Mouse (Mus musculus) midbrain, embryonic 16.5 days (tissue): ENCODE data around the gene Ccr7. TPM values are rescaled to one million over a fixed set of nuclear protein-coding genes. Genes with fewer than 3 reads are reported as not detected.

Experiments
- ATAC-seq: fragments of 200-750 bp; cut with Nextera tagmentation; 2 replicates; pipeline ENCODE4 v1.8.0; 2017; ENCODE audit warnings: moderate TSS enrichment
- H3K27ac ChIP-seq: fragments of 300-500 bp; sonication (generic); 2 replicates; pipeline ENCODE4 v1.5.1; 2014; ENCODE audit warnings: mild to moderate bottlenecking, low read length, mixed read lengths
- H3K27me3 ChIP-seq: fragments of 300-500 bp; sonication (generic); 2 replicates; pipeline ENCODE4 v1.6.1; 2014; ENCODE audit warnings: low read depth, low read length, mixed read lengths; ENCODE audit not compliant: control insufficient read depth, insufficient read depth
- H3K36me3 ChIP-seq: fragments of 300-500 bp; sonication (generic); 2 replicates; pipeline ENCODE4 v1.6.1; 2014; ENCODE audit warnings: mild to moderate bottlenecking, low read length, moderate library complexity, mixed read lengths; ENCODE audit not compliant: control insufficient read depth, insufficient read depth
- H3K4me1 ChIP-seq: fragments of 300-500 bp; sonication (generic); 2 replicates; pipeline ENCODE4 v1.6.1; 2014; ENCODE audit warnings: mild to moderate bottlenecking, low read length, mixed read lengths; ENCODE audit not compliant: control insufficient read depth, insufficient read depth
- H3K4me2 ChIP-seq: fragments of 300-500 bp; sonication (generic); 2 replicates; pipeline ENCODE4 v1.6.1; 2014; ENCODE audit warnings: mild to moderate bottlenecking, low read length, mixed read lengths
- H3K4me3 ChIP-seq: fragments of 300-500 bp; sonication (generic); 2 replicates; pipeline ENCODE4 v1.5.1; 2014; ENCODE audit warnings: low read depth, mild to moderate bottlenecking, low read length, moderate library complexity, mixed read lengths
- H3K9ac ChIP-seq: fragments of 300-500 bp; sonication (generic); 2 replicates; pipeline ENCODE4 v1.6.1; 2014; ENCODE audit warnings: low read depth, low read length, mixed read lengths
- H3K9me3 ChIP-seq: fragments of 300-500 bp; sonication (generic); replicated peaks from 2 replicates; pipeline ENCODE4 v1.6.1; 2014; ENCODE audit warnings: mild to moderate bottlenecking, low read length, mixed read lengths; ENCODE audit not compliant: control insufficient read depth, poor library complexity, severe bottlenecking
- WGBS: fragments of 180-500 bp; shearing (Covaris S2); extraction: QIAGEN DNeasy Blood & Tissue Kit; methylation state at CpG from one replicate; pipeline ENCODE4 v1.1.7; 2014; 5-methylcytosine and 5-hydroxymethylcytosine counted together
- polyA plus RNA-seq: library from polyadenylated mRNA; unstranded; fragments of >200 nt; fragmentation: Nextera tagmentation; extraction: Ambion mirVana; gene quantifications from 2 replicates; pipeline ENCODE4 v1.2.1, GENCODE M21; 2015

The Ccr7 gene
- polyA plus RNA-seq, 1 experiment from 2014 or later, result 0.15 TPM

DNA sequence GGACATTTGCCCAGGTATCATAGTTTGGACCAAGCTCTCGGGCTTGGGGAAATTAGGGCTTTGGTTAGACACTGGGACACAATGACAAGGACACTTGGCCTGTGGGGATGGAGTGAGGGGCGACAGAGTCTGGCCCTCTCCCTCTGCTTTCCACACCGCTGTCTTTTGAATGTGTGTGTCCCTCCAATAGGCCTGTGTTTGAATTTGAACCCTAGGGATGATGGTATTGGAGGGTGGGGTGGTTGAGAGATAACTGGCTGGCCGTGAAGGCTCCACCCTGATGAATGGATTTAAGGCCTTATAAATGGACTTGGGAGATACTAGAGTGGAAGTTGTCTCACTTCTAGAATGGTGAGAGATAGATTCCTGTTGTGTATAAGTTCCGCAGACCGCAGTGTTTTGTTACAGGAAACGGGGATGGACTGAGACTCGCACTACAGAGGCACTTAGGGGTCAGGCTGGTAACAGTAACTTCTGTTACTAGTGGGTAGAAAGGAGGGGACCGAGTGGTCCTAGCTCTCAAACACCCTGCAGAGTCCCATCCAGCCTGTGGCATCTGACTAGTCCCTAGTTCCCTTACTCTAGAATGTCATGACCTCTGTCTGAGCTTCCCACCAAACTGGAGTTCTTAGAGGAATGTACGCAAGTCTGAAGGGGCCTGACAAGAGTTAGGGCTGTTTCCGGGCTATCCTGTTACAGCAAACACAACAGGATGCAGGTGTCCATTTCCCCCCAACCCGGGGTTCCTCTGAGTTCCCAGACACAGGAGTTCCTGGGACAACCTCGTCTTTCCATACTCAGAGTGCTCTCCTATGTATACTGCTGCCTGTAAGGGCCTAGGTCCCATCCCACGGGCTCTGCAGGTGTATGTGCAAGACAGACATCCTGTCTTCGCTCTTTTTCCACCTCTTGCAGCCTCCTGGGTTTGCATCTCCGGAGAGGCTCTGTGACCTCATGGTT is 11.5 kb downstream of the Ccr7 start:
- ATAC-seq, result no peak
- Histone ChIP-seq H3K27ac (no peak overlapping the region), H3K9ac (no peak overlapping the region), H3K4me1 (peaks cover 5% of the 10 kb centered on the region; the same call in 1 of the 2 replicates), H3K36me3 (no peaks in the 10 kb centered on the region), H3K4me2 (no peak overlapping the region), H3K4me3 (no peak overlapping the region), H3K9me3 (no peaks in the 10 kb centered on the region), H3K27me3 (no peaks in the 10 kb centered on the region)
- 86% methylated on average over 16 of the region's 16 CpGs for WGBS

DNA sequence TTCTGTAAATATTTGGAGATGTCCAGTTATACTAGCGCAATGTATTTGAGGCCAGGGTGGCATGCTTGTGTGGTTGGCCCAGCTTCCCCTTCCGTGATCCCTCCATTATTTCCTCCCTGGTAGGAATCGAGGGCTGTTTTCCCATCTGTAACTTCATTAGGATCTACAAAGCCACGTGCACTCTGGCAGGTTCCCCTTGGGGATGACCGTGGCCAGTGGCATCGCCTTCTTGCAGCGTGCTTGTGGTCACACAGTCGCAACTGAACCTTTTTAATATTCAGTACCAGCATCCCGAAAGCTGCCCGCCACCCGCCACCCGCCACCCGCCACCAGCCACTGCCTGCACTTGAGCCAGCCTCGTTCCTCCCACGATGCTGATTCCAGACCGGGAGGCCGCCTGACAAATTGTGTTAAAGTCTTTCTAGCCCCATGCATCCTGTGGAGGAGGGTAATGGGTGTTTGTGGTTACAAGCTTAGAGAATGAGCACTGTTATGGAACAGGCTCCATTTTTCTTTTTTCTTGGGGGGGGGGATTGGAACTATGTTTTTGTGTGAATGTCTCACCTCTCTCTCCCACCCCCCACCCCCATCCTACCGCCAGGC is 12.3 kb downstream of the Ccr7 start:
- WGBS, result 50% methylated on average over 18 of the region's 18 CpGs
- Histone ChIP-seq H3K4me1 (peaks cover 5% of the 10 kb centered on the region; the same call in 1 of the 2 replicates), H3K27ac (no peak overlapping the region), H3K36me3 (no peaks in the 10 kb centered on the region), H3K4me2 (no peak overlapping the region), H3K9me3 (no peaks in the 10 kb centered on the region), H3K27me3 (no peaks in the 10 kb centered on the region), H3K4me3 (no peak overlapping the region), H3K9ac (no peak overlapping the region)
- ATAC-seq, result no peak

DNA sequence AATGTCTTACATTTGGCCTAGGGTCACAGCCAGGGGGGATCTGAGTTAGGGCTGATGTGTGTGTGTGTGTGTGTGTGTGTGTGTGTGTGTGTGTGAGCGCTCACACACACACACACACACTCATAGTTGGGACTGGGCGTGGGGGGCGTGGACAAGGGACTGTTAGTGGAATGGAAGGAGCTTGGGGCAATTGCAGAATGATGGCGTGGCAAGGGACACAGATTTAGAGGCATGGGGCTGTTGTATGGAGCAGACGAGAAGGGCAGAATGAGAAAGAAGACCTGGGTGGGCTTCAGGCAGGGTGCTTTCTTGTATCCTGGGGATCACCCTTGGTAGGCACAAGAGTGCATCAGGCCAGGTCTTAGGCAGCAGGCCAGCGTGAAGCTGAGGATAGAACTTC is 12.8 kb downstream of the Ccr7 start:
- 87% methylated on average over 6 of the region's 6 CpGs for WGBS
- no peak for ATAC-seq
- H3K9ac ChIP-seq, result no peak overlapping the region
- peaks cover under 1% of the 10 kb centered on the region; the same call in 1 of the 2 replicates for H3K4me1 ChIP-seq
- no peak overlapping the region for H3K4me3 ChIP-seq
- no peaks in the 10 kb centered on the region for H3K36me3 ChIP-seq
- no peak overlapping the region for H3K27ac ChIP-seq
- H3K27me3 ChIP-seq, result no peaks in the 10 kb centered on the region
- no peaks in the 10 kb centered on the region for H3K9me3 ChIP-seq
- H3K4me2 ChIP-seq, result no peak overlapping the region

DNA sequence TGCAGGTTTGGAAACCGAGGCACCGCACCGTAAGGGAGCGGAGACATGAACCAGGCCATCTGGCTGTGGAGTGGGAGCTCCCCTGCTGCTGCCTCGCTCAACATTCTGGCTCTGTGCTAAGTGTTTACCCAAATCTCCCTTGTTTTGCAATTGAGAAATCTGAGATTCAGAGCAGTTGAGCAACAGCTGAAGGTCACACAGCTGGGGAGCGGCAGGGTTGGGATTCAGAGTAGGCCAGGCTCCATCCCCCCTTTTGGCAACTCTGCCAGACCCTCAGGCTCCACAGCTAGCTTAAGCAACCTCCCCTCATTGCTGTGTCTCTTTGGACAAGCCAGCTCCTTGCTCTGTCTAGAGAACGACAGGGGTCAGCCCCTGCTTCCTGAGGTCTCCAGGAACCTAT is 13.3 kb downstream of the Ccr7 start:
- Histone ChIP-seq H3K4me1 (no peaks in the 10 kb centered on the region), H3K36me3 (no peaks in the 10 kb centered on the region), H3K9ac (no peak overlapping the region), H3K27ac (no peak overlapping the region), H3K9me3 (no peaks in the 10 kb centered on the region), H3K27me3 (no peaks in the 10 kb centered on the region), H3K4me3 (no peak overlapping the region), H3K4me2 (no peak overlapping the region)
- WGBS, result 74% methylated on average over 7 of the region's 7 CpGs
- no peak for ATAC-seq

DNA sequence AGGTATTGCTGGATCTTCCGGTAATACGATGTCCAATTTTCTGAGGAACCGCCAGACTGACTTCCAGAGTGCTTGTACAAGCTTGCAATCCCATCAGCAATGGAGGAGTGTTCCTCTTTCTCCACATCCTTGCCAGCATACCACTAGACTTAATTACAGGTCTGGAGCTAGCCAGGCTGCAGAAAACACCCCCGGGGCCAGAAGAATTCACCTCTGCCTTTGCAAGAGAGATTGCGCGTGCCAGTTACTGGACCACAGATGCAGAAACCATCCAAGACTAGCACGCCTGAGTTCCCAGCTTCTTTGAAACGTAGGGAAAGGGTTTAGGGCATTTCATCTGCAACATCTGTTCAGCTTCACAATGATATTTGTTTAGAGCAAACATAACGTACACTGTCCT is 15.9 kb downstream of the Ccr7 start:
- H3K27ac ChIP-seq, result no peak overlapping the region
- no peaks in the 10 kb centered on the region for H3K9me3 ChIP-seq
- no peaks in the 10 kb centered on the region for H3K36me3 ChIP-seq
- 85% methylated on average over 9 of the region's 9 CpGs for WGBS
- no peak overlapping the region for H3K4me2 ChIP-seq
- ATAC-seq, result no peak
- no peak overlapping the region for H3K4me3 ChIP-seq
- H3K27me3 ChIP-seq, result no peaks in the 10 kb centered on the region
- no peaks in the 10 kb centered on the region for H3K4me1 ChIP-seq
- H3K9ac ChIP-seq, result no peak overlapping the region

DNA sequence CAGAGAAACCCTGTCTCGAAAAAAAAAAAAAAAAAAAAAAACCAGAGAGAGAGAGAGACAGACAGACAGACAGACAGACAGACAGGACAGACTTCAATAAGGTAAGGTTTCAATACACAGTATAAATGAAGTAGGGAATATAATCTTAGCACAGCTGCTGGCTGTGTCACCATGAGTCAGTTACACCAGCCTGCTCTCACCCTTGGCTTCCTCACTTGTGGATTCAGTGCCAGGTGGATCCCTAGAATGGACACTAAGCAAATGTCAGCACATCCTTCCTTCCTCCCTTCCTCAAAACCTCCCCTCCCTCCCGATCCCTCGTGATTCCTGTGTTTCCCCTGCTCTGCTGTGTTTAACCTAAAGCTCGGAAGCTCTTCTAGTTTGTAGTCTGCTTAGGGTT is 17.5 kb downstream of the Ccr7 start:
- no peak for ATAC-seq
- no peaks in the 10 kb centered on the region for H3K9me3 ChIP-seq
- 91% methylated on average over 4 of the region's 4 CpGs for WGBS

DNA sequence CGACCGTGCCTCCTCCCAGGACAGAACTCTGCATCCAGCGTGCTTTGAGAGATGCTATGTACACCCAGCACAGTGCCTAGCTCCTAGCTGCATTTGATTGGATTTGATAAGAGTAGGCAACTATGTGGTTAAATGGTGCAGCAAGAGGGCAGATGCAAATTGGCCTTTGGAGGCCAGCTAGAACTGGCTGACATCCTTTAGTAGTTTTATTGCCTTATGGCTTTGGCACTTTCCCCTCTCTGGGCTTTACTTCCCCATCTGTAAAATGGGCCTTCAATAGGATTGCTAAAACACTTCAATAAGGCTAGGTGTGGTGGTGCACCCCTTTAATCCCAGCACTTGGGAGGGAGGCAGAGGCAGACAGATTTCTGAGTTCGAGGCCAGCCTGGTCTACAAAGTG is 17.9 kb downstream of the Ccr7 start:
- H3K9ac ChIP-seq, result no peak overlapping the region
- ATAC-seq, result no peak
- no peaks in the 10 kb centered on the region for H3K36me3 ChIP-seq
- no peak overlapping the region for H3K4me3 ChIP-seq
- 66% methylated on average over 4 of the region's 4 CpGs for WGBS
- H3K4me2 ChIP-seq, result no peak overlapping the region
- H3K9me3 ChIP-seq, result no peaks in the 10 kb centered on the region
- peaks cover 7% of the 10 kb centered on the region for H3K4me1 ChIP-seq
- no peak overlapping the region for H3K27ac ChIP-seq
- H3K27me3 ChIP-seq, result no peaks in the 10 kb centered on the region

More for the DNA sequence above, 17.5 kb downstream of the Ccr7 start:
- Histone ChIP-seq H3K4me3 (no peak overlapping the region), H3K4me1 (peaks cover 2% of the 10 kb centered on the region), H3K27me3 (no peaks in the 10 kb centered on the region), H3K36me3 (no peaks in the 10 kb centered on the region), H3K27ac (no peak overlapping the region), H3K4me2 (no peak overlapping the region), H3K9ac (no peak overlapping the region)

DNA sequence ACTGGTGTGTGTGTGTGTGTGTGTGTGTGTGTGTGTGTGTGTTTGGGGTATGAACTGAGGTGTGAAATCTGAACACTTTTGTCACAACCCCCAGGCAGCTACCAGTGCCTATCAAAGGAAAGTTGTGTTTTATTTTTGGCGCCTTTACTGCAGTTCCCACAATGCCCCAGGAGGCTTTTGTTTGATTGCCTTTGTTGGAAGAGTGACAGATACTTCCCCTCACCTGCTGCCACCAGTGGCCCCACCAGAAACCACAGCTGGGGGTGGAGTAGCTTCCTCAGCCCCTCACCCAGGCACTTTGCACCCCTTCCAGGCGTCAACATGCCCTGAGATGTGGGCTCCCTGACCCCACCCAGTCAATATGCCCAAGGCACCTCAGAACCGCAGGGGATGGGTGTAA is 18.5 kb downstream of the Ccr7 start:
- WGBS, result 58% methylated on average over 3 of the region's 3 CpGs
- Histone ChIP-seq H3K9me3 (no peaks in the 10 kb centered on the region), H3K4me1 (peaks cover 11% of the 10 kb centered on the region), H3K9ac (no peak overlapping the region), H3K27me3 (no peaks in the 10 kb centered on the region), H3K4me3 (no peak overlapping the region), H3K27ac (no peak overlapping the region), H3K36me3 (no peaks in the 10 kb centered on the region), H3K4me2 (no peak overlapping the region)
- ATAC-seq, result no peak

DNA sequence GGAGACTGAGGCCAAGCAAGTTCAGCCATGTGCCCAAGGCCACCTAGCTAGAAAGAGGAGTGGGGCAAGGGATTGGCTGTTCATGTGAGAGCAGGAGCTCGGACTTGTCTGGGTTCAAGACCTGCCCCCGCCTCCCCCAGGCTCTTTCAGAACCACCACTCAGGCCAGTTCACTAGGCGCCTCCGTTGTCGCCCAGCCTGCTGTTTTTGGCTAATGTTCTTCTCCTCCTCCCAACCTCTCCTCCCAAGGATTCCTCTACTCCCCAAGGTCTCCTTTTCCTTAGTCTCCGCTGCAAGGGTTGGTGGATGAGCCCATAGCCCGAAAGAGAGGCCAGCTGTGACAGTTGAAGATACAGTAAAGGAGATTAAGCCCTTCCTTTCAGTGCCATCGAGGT is 19.8 kb downstream of the Ccr7 start:
- no peaks in the 10 kb centered on the region for H3K36me3 ChIP-seq
- ATAC-seq, result no peak
- H3K27ac ChIP-seq, result no peak overlapping the region
- H3K4me2 ChIP-seq, result no peak overlapping the region
- 81% methylated on average over 8 of the region's 8 CpGs for WGBS
- H3K4me3 ChIP-seq, result no peak overlapping the region
- no peaks in the 10 kb centered on the region for H3K27me3 ChIP-seq
- H3K9ac ChIP-seq, result no peak overlapping the region
- no peaks in the 10 kb centered on the region for H3K9me3 ChIP-seq
- peaks cover 12% of the 10 kb centered on the region for H3K4me1 ChIP-seq
